Mouse (Mus musculus): ENCODE measurements around the gene Rad51ap1. TPM values are rescaled to one million over a fixed set of nuclear protein-coding genes. Genes with fewer than 3 reads are reported as not detected.

Gene Rad51ap1
- 73.2 and 75.4 TPM in 2 replicates for polyA plus RNA-seq (2014; fragmentation: Nextera tagmentation; extraction: Ambion mirVana)

DNA sequence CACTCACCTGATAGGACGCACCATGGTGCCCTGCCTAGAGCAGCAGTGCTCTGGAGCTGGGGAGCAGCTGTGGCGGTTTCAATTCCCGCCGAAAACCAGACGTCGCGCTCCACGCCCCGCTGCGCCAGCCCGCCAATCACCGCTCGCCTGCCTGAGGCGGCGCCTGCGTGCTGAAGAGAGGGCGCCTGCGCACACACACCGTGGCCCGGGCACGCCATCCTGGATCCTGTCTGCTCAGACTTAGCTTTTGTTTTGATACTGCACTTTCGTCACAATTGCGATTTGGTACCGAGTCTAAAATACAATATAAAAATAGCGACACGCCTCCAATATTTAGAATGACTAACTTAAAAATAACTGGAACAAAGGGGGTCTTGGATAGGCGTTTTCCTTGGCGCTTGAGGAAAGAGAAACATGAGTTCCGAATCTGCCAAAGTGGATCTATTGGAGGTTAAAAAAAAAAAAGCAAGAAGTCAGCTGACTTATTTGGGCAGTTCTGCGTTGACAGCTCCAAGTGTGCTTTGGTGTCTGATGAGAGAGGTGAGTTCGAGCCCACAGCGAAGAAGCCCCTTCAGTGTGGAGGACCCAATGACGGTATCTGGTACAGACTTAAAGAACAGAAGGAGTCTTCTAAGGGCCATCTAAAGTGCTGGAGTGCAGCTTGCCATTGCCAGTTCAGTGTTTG, at the start of gene Rad51ap1, which contains the start of gene D6Wsu163e:
TSS of gene Rad51ap1 (minus strand) at position 101 of the 685 bp plus-strand sequence.
TSS of gene D6Wsu163e (plus strand) at position 476 of the 685 bp plus-strand sequence.
- ATAC-seq (ENCODE audit: insufficient read depth, low FRiP score, low TSS enrichment) (peak; percentile 97), DNase-seq (ENCODE audit: low spot score) (peak; percentile 96)
- peak within 1 kb of the TSS; percentile 71 for H3K4me3 ChIP-seq (ENCODE audit: low read depth, low read length)
- H3K27me3 ChIP-seq (ENCODE audit: control insufficient read depth, insufficient read depth, low read length), result no peaks in the 10 kb centered on the region
- WGBS, result under 1% methylated on average over 33 of the region's 33 CpGs
- peak within 1 kb of the TSS; percentile 94 for H3K4me2 ChIP-seq (ENCODE audit: low read depth)
- peaks cover 8% of the 10 kb centered on the region for H3K4me1 ChIP-seq (ENCODE audit: control insufficient read depth, insufficient read depth, low read length)
- H3K36me3 ChIP-seq (ENCODE audit: control insufficient read depth, insufficient read depth, low read length), result no peaks in the 10 kb centered on the region
- H3K9me3 ChIP-seq (ENCODE audit: control insufficient read depth, low read length), result no peaks in the 10 kb centered on the region
- H3K9ac ChIP-seq (ENCODE audit: low read length), result peak within 1 kb of the TSS; percentile 76
- peak within 1 kb of the TSS; percentile 34; the same call in 1 of the 2 replicates for H3K27ac ChIP-seq (ENCODE audit: low read depth, low read length)

DNA sequence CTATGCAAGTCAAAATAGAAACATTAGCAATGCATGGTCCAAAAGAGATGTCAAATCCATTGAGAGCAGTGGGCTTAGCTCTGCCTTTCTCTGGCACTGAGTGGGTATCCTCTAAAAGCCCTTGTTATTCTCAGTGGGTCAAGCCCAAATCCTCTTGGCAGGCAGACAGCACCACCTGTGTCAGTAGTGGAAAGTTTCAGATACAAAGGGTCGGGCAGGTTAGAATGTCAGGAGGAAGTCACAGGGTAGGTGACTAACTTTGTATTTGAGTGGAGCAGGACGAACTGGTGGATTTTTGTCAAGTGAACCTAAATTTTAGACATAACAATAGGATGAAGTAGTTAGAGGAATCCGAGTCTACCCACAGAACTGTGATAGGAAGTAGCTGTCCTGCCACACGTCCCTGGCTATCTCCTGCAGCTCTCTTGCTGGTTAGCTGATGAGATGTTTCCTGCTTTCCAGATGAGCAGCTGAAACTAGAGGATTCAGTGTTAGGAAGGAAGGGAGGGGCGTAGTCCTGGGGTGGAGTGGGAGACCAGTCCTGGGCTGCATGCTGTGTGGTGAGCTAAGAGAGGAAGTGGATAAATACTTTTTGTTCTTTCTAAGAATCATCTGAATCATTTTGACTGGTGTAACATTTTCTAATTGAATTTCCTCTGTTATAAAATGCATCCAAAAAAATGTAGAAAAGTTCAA, 42.3 kb upstream of the Rad51ap1 start:
- 63% methylated on average over 5 of the region's 5 CpGs for WGBS
- no peak overlapping the region for H3K9ac ChIP-seq (ENCODE audit: low read length)
- H3K4me1 ChIP-seq (ENCODE audit: control insufficient read depth, insufficient read depth, low read length), result no peaks in the 10 kb centered on the region
- H3K36me3 ChIP-seq (ENCODE audit: control insufficient read depth, insufficient read depth, low read length), result no peaks in the 10 kb centered on the region
- DNase-seq (ENCODE audit: low spot score), result no peak
- H3K4me3 ChIP-seq (ENCODE audit: low read depth, low read length), result no peak overlapping the region
- H3K9me3 ChIP-seq (ENCODE audit: control insufficient read depth, low read length), result no peaks in the 10 kb centered on the region
- no peak for ATAC-seq (ENCODE audit: insufficient read depth, low FRiP score, low TSS enrichment)
- H3K4me2 ChIP-seq (ENCODE audit: low read depth), result no peak overlapping the region
- H3K27ac ChIP-seq (ENCODE audit: low read depth, low read length), result no peak overlapping the region
- H3K27me3 ChIP-seq (ENCODE audit: control insufficient read depth, insufficient read depth, low read length), result no peaks in the 10 kb centered on the region

DNA sequence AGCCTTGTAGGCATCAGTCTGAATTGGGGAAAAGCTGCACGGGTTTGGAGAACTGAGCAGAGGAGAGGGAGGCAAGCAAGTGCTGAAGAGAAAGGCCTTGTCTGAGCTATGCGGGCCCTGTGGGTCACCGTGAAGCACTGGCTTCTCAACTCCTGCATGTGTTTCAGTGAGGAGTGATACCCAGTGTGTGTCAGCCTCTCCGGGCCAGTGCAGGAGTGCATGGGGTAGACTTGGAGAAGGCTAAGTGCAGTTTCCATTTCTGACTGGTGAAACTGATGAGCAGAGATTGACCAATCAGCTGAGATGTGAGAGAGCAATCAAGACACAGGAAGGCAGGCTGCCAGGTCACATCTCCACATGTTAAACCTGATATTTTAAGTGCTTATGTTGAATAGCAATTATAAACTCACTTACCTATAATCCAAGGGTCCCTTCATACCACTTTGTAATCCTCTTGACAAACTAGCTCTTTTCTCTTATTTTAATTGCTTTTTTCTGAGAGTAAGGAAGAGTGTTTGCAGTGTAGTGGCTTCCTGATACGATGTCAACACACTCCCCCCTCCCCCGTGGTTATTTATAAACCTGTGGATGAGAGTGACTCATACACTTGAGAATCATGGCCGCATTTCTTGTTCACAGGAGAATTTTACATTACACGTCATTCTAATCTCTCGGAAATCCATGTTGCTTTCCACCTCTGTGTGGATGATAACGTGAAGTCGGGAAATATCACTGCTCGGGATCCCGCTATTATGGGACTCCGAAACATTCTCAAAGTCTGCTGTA, 27.0 kb upstream of the Rad51ap1 start:
- ATAC-seq (ENCODE audit: insufficient read depth, low FRiP score, low TSS enrichment) (no peak), DNase-seq (ENCODE audit: low spot score) (no peak)
- no peak overlapping the region for H3K9ac ChIP-seq (ENCODE audit: low read length)
- H3K36me3 ChIP-seq (ENCODE audit: control insufficient read depth, insufficient read depth, low read length), result no peaks in the 10 kb centered on the region
- H3K27me3 ChIP-seq (ENCODE audit: control insufficient read depth, insufficient read depth, low read length), result no peaks in the 10 kb centered on the region
- no peaks in the 10 kb centered on the region for H3K9me3 ChIP-seq (ENCODE audit: control insufficient read depth, low read length)
- no peaks in the 10 kb centered on the region for H3K4me1 ChIP-seq (ENCODE audit: control insufficient read depth, insufficient read depth, low read length)
- H3K27ac ChIP-seq (ENCODE audit: low read depth, low read length), result no peak overlapping the region
- no peak overlapping the region for H3K4me3 ChIP-seq (ENCODE audit: low read depth, low read length)
- WGBS, result 91% methylated on average over 14 of the region's 14 CpGs
- H3K4me2 ChIP-seq (ENCODE audit: low read depth), result no peak overlapping the region

DNA sequence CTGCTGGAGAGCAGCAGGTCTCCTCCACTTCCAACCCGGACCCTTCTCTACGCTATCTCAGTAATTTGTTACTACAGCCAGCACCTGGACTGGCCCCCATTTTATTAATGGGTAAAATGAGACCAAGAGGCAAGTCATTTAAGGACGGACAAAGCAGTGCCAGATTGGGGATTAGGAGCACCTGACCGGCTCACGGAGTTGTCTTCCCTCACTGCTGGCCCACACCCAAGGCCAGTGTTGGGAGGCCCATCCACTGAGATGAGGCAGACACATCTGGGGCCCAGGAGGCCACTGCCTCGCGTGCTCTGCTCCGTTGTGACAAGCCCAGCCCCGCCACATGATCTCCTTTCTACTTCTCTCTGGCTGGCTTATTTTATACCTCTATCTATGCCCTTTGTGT, 24.0 kb upstream of the Rad51ap1 start:
- Histone ChIP-seq H3K36me3 (ENCODE audit: control insufficient read depth, insufficient read depth, low read length) (no peaks in the 10 kb centered on the region), H3K27me3 (ENCODE audit: control insufficient read depth, insufficient read depth, low read length) (no peaks in the 10 kb centered on the region), H3K4me2 (ENCODE audit: low read depth) (no peak overlapping the region), H3K4me1 (ENCODE audit: control insufficient read depth, insufficient read depth, low read length) (no peaks in the 10 kb centered on the region), H3K27ac (ENCODE audit: low read depth, low read length) (no peak overlapping the region), H3K9ac (ENCODE audit: low read length) (no peak overlapping the region), H3K4me3 (ENCODE audit: low read depth, low read length) (no peak overlapping the region), H3K9me3 (ENCODE audit: control insufficient read depth, low read length) (no peaks in the 10 kb centered on the region)
- 87% methylated on average over 9 of the region's 9 CpGs for WGBS
- DNase-seq (ENCODE audit: low spot score), result no peak
- ATAC-seq (ENCODE audit: insufficient read depth, low FRiP score, low TSS enrichment), result no peak

DNA sequence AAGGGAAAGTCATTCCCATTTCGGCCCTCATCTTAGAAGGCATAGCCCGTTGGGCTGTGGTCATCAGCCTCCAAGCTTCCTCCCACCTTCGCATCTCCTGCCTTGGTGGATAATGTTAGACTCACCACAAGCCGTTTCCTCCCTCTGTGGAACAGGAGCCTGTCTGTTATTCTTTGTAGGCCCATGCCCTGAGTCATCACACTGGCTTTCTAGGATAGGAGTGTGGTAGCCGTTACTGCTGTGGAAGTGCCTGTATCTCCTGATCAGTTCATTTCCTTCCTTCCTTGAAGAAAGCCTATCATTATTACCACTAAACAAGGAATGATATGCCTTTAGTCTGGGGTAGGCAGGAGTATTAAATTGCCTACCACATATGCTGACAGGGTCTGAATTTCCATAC, 23.3 kb upstream of the Rad51ap1 start:
- no peaks in the 10 kb centered on the region for H3K36me3 ChIP-seq (ENCODE audit: control insufficient read depth, insufficient read depth, low read length)
- H3K27me3 ChIP-seq (ENCODE audit: control insufficient read depth, insufficient read depth, low read length), result no peaks in the 10 kb centered on the region
- no peak for ATAC-seq (ENCODE audit: insufficient read depth, low FRiP score, low TSS enrichment)
- H3K27ac ChIP-seq (ENCODE audit: low read depth, low read length), result no peak overlapping the region
- H3K4me1 ChIP-seq (ENCODE audit: control insufficient read depth, insufficient read depth, low read length), result no peaks in the 10 kb centered on the region
- DNase-seq (ENCODE audit: low spot score), result no peak
- WGBS, result 90% methylated on average over 5 of the region's 5 CpGs
- no peak overlapping the region for H3K4me2 ChIP-seq (ENCODE audit: low read depth)
- H3K4me3 ChIP-seq (ENCODE audit: low read depth, low read length), result no peak overlapping the region
- H3K9ac ChIP-seq (ENCODE audit: low read length), result no peak overlapping the region
- no peaks in the 10 kb centered on the region for H3K9me3 ChIP-seq (ENCODE audit: control insufficient read depth, low read length)

DNA sequence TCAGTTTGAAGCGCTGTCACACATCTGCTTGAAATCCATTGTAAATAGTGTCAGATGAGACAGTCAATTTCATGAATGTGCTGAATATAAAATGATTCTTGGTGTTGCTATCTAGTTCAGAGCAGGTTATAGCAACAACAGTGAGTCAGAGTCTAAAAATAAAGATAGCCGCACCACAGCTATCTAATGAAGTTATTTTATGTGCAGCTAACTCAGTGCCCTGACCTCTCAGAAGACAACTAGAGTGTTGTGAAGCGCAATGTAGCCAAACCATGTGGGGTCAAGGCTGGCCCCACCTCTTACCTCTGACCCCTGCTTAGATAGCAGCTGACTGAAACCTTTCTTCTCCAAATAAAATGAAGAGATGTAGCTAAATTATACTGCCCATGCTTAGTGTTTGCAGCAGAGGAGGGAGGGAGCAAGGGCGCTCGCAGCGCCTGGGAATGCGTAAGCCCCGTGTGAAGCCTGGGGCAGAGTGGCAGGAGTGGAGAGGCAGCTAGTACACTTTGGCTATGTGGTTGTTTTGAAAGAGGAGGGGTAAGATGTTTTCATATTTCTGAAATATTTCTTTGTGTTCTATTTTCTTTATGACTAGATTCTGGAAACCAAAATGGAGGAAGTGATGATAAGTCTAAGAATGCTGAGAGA, 22.1 kb upstream of the Rad51ap1 start:
- Histone ChIP-seq H3K9ac (ENCODE audit: low read length) (no peak overlapping the region), H3K4me3 (ENCODE audit: low read depth, low read length) (no peak overlapping the region), H3K4me1 (ENCODE audit: control insufficient read depth, insufficient read depth, low read length) (no peaks in the 10 kb centered on the region), H3K36me3 (ENCODE audit: control insufficient read depth, insufficient read depth, low read length) (no peaks in the 10 kb centered on the region), H3K27ac (ENCODE audit: low read depth, low read length) (no peak overlapping the region), H3K9me3 (ENCODE audit: control insufficient read depth, low read length) (no peaks in the 10 kb centered on the region), H3K4me2 (ENCODE audit: low read depth) (no peak overlapping the region), H3K27me3 (ENCODE audit: control insufficient read depth, insufficient read depth, low read length) (no peaks in the 10 kb centered on the region)
- ATAC-seq (ENCODE audit: insufficient read depth, low FRiP score, low TSS enrichment) (no peak), DNase-seq (ENCODE audit: low spot score) (no peak)
- 92% methylated on average over 8 of the region's 8 CpGs for WGBS

DNA sequence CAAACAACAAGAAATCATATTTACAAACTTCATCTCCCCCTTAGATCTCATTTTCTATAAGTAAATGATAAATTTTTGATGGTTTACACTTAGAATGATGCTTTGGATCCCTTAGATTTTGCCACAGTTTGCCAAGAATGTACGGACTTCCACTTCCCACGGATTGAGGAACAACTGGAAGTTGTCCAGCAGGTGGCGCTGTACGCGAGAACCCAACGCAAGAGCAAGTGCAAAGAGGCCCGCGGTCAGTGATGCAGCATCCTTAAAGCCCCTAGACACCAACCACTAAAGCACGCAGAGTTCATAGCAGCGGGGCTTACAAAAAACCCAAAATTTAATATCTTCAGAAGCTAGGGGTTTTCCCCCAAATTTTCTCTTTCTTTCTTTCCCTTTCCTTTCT, 16.3 kb upstream of the Rad51ap1 start:
- no peaks in the 10 kb centered on the region for H3K9me3 ChIP-seq (ENCODE audit: control insufficient read depth, low read length)
- no peak overlapping the region for H3K27ac ChIP-seq (ENCODE audit: low read depth, low read length)
- no peaks in the 10 kb centered on the region for H3K27me3 ChIP-seq (ENCODE audit: control insufficient read depth, insufficient read depth, low read length)
- ATAC-seq (ENCODE audit: insufficient read depth, low FRiP score, low TSS enrichment) (no peak), DNase-seq (ENCODE audit: low spot score) (peak; percentile 85)
- WGBS, result 13% methylated on average over 10 of the region's 10 CpGs
- no peak overlapping the region for H3K4me3 ChIP-seq (ENCODE audit: low read depth, low read length)
- no peak overlapping the region for H3K4me2 ChIP-seq (ENCODE audit: low read depth)
- H3K9ac ChIP-seq (ENCODE audit: low read length), result no peak overlapping the region
- H3K4me1 ChIP-seq (ENCODE audit: control insufficient read depth, insufficient read depth, low read length), result no peaks in the 10 kb centered on the region
- no peaks in the 10 kb centered on the region for H3K36me3 ChIP-seq (ENCODE audit: control insufficient read depth, insufficient read depth, low read length)

DNA sequence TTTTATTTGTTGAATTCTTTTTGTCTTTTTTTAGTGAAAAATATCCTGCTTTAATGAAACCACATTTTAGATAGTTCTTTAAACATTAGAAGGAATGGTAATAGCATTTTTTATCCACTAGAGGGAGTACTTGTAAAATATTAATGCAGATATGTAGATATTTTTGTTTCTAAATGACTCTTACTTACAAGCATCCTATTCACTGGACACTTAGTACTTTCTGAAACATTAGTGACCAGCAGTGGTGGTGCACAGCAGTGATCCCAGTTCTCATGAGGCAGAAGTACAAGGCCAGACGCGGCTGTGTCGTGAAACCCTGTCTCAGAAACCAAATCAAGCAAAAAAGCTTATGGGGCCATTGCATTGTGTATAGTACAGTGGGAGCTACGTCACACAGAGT, 8.9 kb upstream of the Rad51ap1 start:
- Histone ChIP-seq H3K4me3 (ENCODE audit: low read depth, low read length) (no peak overlapping the region), H3K9ac (ENCODE audit: low read length) (no peak overlapping the region), H3K4me1 (ENCODE audit: control insufficient read depth, insufficient read depth, low read length) (no peaks in the 10 kb centered on the region), H3K9me3 (ENCODE audit: control insufficient read depth, low read length) (no peaks in the 10 kb centered on the region), H3K27me3 (ENCODE audit: control insufficient read depth, insufficient read depth, low read length) (no peaks in the 10 kb centered on the region), H3K27ac (ENCODE audit: low read depth, low read length) (no peak overlapping the region), H3K4me2 (ENCODE audit: low read depth) (no peak overlapping the region), H3K36me3 (ENCODE audit: control insufficient read depth, insufficient read depth, low read length) (no peaks in the 10 kb centered on the region)
- ATAC-seq (ENCODE audit: insufficient read depth, low FRiP score, low TSS enrichment), result no peak
- 85% methylated on average over 4 of the region's 4 CpGs for WGBS
- peak; percentile 14 for DNase-seq (ENCODE audit: low spot score)

Data from neural tube, embryonic 11.5 days (tissue).